Mouse (Mus musculus): Measurements from ENCODE around the gene Hist1h1c. TPM values are rescaled to one million over a fixed set of nuclear protein-coding genes. Genes with fewer than 3 reads are reported as not detected.

The Hist1h1c gene
- total and polyA plus RNA-seq, 3 experiments: 10.5 to 623 (median 514) TPM

- H3K4me3 ChIP-seq (ENCODE audit: low read depth, low read length): no peak overlapping the region
- no peak for TF ChIP-seq GATA2 (IDR thresholded peaks at IDR 0.05; ENCODE audit: borderline replicate concordance, low read depth, low read length)
- TF ChIP-seq TAL1 (conservative IDR thresholded peaks at IDR 0.05; ENCODE audit: low read depth, low read length): no peak
- no peak for TF ChIP-seq CTCF (IDR thresholded peaks at IDR 0.05; ENCODE audit: low read depth, low read length)
- no peak for TF ChIP-seq POLR2AphosphoS5 (IDR thresholded peaks at IDR 0.05; ENCODE audit: insufficient replicate concordance, low read depth, low read length)
- TF ChIP-seq GATA1 (IDR thresholded peaks at IDR 0.05; ENCODE audit: borderline replicate concordance, low read length): no peak
- no peaks in the 10 kb centered on the region for H3K4me1 ChIP-seq (ENCODE audit: insufficient read depth, low read depth, low read length)
- DNase-seq (ENCODE audit: low spot score) (no peak), ATAC-seq (ENCODE audit: extremely low read depth, insufficient number of reproducible peaks, low FRiP score, poor library complexity, severe bottlenecking) (no peak)
- no peaks in the 10 kb centered on the region for H3K9me3 ChIP-seq (replicated peaks)
- H3K36me3 ChIP-seq (replicated peaks): no peaks in the 10 kb centered on the region
- peaks cover 40% of the 10 kb centered on the region for H3K27me3 ChIP-seq (ENCODE audit: insufficient read depth, low read length)
Observed at GRCm38 (mm10) chr13:23725213-23725612, 13.4 kb upstream of the Hist1h1c start.

DNA sequence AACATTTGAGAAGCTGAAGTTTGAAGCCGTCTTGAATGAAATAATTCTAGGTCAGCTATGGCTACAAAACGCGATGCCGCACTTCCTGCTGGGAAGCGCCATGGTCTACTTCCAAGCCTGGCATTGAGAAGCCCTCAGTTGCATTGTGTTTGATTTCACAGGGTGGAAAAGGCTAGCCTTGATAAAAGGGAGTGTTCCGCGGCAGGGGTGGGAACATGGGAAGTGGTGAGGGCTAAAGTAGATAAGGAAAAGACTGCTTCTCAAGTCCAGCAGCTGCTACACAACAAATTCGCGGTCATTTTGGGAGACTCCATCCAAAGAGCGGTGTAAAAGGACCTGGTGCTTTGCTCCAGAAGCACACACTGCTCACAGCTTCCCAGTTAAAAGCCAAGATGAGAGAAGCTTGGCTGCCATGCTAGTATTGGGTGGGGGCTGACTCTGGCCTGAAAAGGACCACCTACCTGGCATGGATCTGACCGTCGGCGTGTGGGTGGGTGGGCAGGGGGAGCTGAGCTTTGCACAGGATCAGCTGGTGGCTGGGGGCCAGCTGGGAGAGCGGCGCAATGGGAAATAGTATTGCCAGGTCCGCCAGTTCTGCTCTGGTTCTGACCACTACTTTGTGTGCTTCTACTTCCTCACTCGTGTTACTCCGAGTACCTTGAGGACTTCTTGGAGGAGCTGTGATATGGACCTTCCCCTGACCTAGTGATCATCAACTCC is 10.0 kb upstream of the Hist1h1c start:
- Histone ChIP-seq H3K27me3 (ENCODE audit: insufficient read depth, low read length) (peaks cover 25% of the 10 kb centered on the region), H3K9me3 (replicated peaks) (no peaks in the 10 kb centered on the region), H3K36me3 (replicated peaks) (no peaks in the 10 kb centered on the region), H3K4me1 (ENCODE audit: insufficient read depth, low read depth, low read length) (no peaks in the 10 kb centered on the region), H3K4me3 (ENCODE audit: low read depth, low read length) (no peak overlapping the region)
- no peak for ATAC-seq (ENCODE audit: extremely low read depth, insufficient number of reproducible peaks, low FRiP score, poor library complexity, severe bottlenecking)
- TF ChIP-seq CTCF (IDR thresholded peaks at IDR 0.05; ENCODE audit: low read depth, low read length): no peak
- no peak for TF ChIP-seq POLR2AphosphoS5 (IDR thresholded peaks at IDR 0.05; ENCODE audit: insufficient replicate concordance, low read depth, low read length)
- DNase-seq (ENCODE audit: low spot score): no peak

DNA sequence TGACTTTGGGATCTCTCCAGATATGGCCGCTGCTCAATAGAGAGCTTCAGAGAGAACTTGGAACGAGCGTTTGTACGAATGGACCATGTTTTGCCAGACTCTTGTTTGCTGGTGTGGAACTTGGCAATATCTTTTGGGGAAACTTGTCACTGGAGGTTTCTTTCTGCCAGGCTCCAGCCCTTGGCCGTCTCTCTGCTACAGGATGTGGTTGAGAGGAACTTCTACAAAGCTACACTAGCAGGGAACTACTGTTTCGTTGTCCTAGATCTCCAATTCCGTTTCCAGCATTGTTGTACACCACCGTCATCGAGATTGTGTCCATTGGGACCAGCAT is 9.4 kb upstream of the Hist1h1c start:
- H3K27me3 ChIP-seq (ENCODE audit: insufficient read depth, low read length): peaks cover 20% of the 10 kb centered on the region
- TF ChIP-seq POLR2AphosphoS5 (IDR thresholded peaks at IDR 0.05; ENCODE audit: insufficient replicate concordance, low read depth, low read length) (no peak), GATA2 (IDR thresholded peaks at IDR 0.05; ENCODE audit: borderline replicate concordance, low read depth, low read length) (no peak), CTCF (IDR thresholded peaks at IDR 0.05; ENCODE audit: low read depth, low read length) (no peak), GATA1 (IDR thresholded peaks at IDR 0.05; ENCODE audit: borderline replicate concordance, low read length) (no peak), TAL1 (conservative IDR thresholded peaks at IDR 0.05; ENCODE audit: low read depth, low read length) (no peak)
- no peaks in the 10 kb centered on the region for H3K36me3 ChIP-seq (replicated peaks)
- no peak overlapping the region for H3K4me3 ChIP-seq (ENCODE audit: low read depth, low read length)
- no peaks in the 10 kb centered on the region for H3K9me3 ChIP-seq (replicated peaks)
- H3K4me1 ChIP-seq (ENCODE audit: insufficient read depth, low read depth, low read length): no peaks in the 10 kb centered on the region
- no peak for ATAC-seq (ENCODE audit: extremely low read depth, insufficient number of reproducible peaks, low FRiP score, poor library complexity, severe bottlenecking)
- DNase-seq (ENCODE audit: low spot score): no peak

- H3K4me1 ChIP-seq (ENCODE audit: insufficient read depth, low read depth, low read length): peaks cover 3% of the 10 kb centered on the region; the same call in 1 of the 2 replicates
- no peak for DNase-seq (ENCODE audit: low spot score)
- H3K9me3 ChIP-seq (replicated peaks): no peaks in the 10 kb centered on the region
- H3K36me3 ChIP-seq (replicated peaks): no peaks in the 10 kb centered on the region
- ATAC-seq (ENCODE audit: extremely low read depth, insufficient number of reproducible peaks, low FRiP score, poor library complexity, severe bottlenecking): no peak
- H3K4me3 ChIP-seq (ENCODE audit: low read depth, low read length): no peak overlapping the region
- TF ChIP-seq POLR2AphosphoS5 (IDR thresholded peaks at IDR 0.05; ENCODE audit: insufficient replicate concordance, low read depth, low read length) (no peak), CTCF (IDR thresholded peaks at IDR 0.05; ENCODE audit: low read depth, low read length) (no peak), GATA2 (IDR thresholded peaks at IDR 0.05; ENCODE audit: borderline replicate concordance, low read depth, low read length) (no peak), TAL1 (conservative IDR thresholded peaks at IDR 0.05; ENCODE audit: low read depth, low read length) (no peak), GATA1 (IDR thresholded peaks at IDR 0.05; ENCODE audit: borderline replicate concordance, low read length) (no peak)
- H3K27me3 ChIP-seq (ENCODE audit: insufficient read depth, low read length): peaks cover 18% of the 10 kb centered on the region
Observed at GRCm38 (mm10) chr13:23729706-23730105, 8.9 kb upstream of the Hist1h1c start.

- Histone ChIP-seq H3K27me3 (ENCODE audit: insufficient read depth, low read length) (peaks cover 16% of the 10 kb centered on the region), H3K36me3 (replicated peaks) (no peaks in the 10 kb centered on the region), H3K4me3 (ENCODE audit: low read depth, low read length) (no peak overlapping the region), H3K4me1 (ENCODE audit: insufficient read depth, low read depth, low read length) (peaks cover 3% of the 10 kb centered on the region; the same call in 1 of the 2 replicates), H3K9me3 (replicated peaks) (no peaks in the 10 kb centered on the region)
- ATAC-seq (ENCODE audit: extremely low read depth, insufficient number of reproducible peaks, low FRiP score, poor library complexity, severe bottlenecking) (no peak), DNase-seq (ENCODE audit: low spot score) (no peak)
- TF ChIP-seq TAL1 (conservative IDR thresholded peaks at IDR 0.05; ENCODE audit: low read depth, low read length) (no peak), GATA1 (IDR thresholded peaks at IDR 0.05; ENCODE audit: borderline replicate concordance, low read length) (no peak), GATA2 (IDR thresholded peaks at IDR 0.05; ENCODE audit: borderline replicate concordance, low read depth, low read length) (no peak), CTCF (IDR thresholded peaks at IDR 0.05; ENCODE audit: low read depth, low read length) (no peak), POLR2AphosphoS5 (IDR thresholded peaks at IDR 0.05; ENCODE audit: insufficient replicate concordance, low read depth, low read length) (no peak)
Observed at GRCm38 (mm10) chr13:23730479-23730878, 8.1 kb upstream of the Hist1h1c start.

DNA sequence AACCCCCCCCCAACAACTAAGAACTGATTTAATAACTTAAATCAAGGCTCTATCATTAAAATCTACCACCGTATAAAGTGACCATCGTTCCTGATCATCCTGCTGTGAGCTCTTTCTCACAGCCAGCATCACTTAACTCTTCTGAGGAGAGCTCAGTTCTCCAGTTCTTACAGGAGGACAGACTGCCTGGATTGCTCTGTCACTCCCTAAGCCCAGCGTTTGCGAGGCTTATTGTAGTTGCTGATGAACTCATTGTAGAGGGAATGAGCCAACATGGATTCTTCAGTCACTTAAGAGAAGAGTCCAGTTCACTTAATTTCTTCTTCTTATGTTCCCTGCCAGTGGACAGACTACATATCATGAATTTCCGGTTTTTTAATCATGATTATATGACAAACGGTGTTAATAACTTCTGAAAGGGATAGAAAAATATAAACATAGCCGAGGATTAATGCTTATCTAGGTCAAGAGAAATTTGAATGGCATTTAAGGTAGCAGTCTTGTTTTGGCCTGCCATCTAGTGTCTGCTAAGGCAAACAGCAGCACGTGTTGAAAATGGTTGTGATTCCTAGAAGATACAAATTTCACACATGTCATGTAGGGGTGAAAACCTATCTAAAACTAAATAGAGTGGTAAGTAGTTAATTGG is 6.3 kb upstream of the Hist1h1c start:
- Histone ChIP-seq H3K27me3 (ENCODE audit: insufficient read depth, low read length) (peaks cover 11% of the 10 kb centered on the region), H3K4me3 (ENCODE audit: low read depth, low read length) (no peak overlapping the region), H3K9me3 (replicated peaks) (no peaks in the 10 kb centered on the region), H3K36me3 (replicated peaks) (no peaks in the 10 kb centered on the region), H3K4me1 (ENCODE audit: insufficient read depth, low read depth, low read length) (peaks cover 3% of the 10 kb centered on the region; the same call in 1 of the 2 replicates)
- no peak for ATAC-seq (ENCODE audit: extremely low read depth, insufficient number of reproducible peaks, low FRiP score, poor library complexity, severe bottlenecking)
- no peak for DNase-seq (ENCODE audit: low spot score)
- no peak for TF ChIP-seq POLR2AphosphoS5 (IDR thresholded peaks at IDR 0.05; ENCODE audit: insufficient replicate concordance, low read depth, low read length)
- TF ChIP-seq CTCF (IDR thresholded peaks at IDR 0.05; ENCODE audit: low read depth, low read length): peak; percentile 14; the same call in 1 of the 2 replicates

Measured in G1E (cell line).